10 mouse cellular contexts compared by ENCODE assay signal in the genomic region with DNA sequence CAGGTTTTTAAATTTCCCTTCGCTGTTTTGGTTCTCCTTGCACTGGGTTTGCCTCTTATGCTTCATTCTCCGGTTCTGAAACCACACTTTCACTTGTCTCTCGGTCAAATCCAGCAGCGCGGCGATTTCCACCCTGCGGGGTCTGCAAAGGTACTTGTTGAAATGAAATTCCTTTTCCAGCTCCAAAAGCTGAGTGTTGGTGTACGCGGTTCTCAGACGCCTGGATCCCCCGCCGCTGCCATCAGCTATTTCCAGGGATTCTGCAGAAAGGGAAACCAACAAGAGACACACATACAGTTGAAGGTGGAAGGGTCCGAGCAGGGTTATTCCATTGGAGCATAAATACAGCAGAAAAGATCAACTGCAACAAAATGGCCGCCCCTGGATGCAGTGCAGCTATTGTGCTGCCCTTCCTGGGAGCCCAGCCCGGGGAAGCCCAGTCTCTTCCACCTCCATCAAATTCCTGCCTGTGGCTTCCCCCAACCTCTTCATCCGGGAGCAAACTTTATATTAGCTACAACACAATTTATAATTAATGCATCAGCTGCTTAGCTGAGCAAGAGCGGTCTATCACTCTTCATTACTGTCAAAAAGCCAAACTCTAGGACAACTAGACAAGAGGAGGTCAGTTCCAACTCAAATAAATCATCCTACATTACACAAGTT. TPM values are rescaled to one million over a fixed set of nuclear protein-coding genes. Genes with fewer than 3 reads are reported as not detected.
DNase-seq lines count a peak whose midpoint lies in the region; ATAC-seq and TF ChIP-seq lines count a peak whose summit lies in the region.
"Had no signal": no experiment of that assay in that cellular context is flagged by ENCODE, and none has a peak within 500 bp of the region (broad histone marks: within the 10 kb centered on the region; RNA-seq: fewer than 3 reads in every experiment).

No protein-coding gene starts in this region.

- WGBS in heart, embryonic 15.5 days: 13% methylated on average over 17 of the region's 17 CpGs
- WGBS in hindbrain, postnatal 0 days: 3% methylated on average over 17 of the region's 17 CpGs
- WGBS in lung, postnatal 0 days: 2% methylated on average over 17 of the region's 17 CpGs

- peaks cover 18% of the 10 kb centered on the region for H3K4me1 ChIP-seq in heart, embryonic 15.5 days (replicated peaks)
- H3K4me1 ChIP-seq in hindbrain, postnatal 0 days (ENCODE audit: insufficient read depth, low read length): no peaks in the 10 kb centered on the region
- H3K4me1 ChIP-seq in lung, postnatal 0 days (ENCODE audit: insufficient read depth, low read depth, low read length): 0 out of 2 replicates have a peak, but pooled peaks cover 5% of the 10 kb centered on the region

- no peak overlapping the region for H3K9ac ChIP-seq in heart, embryonic 15.5 days
- peak overlapping the region; percentile 67 for H3K9ac ChIP-seq in hindbrain, postnatal 0 days (replicated peaks; ENCODE audit: low read length)
- peak overlapping the region; percentile 50 for H3K9ac ChIP-seq in lung, postnatal 0 days (replicated peaks; ENCODE audit: low read depth)

- H3K27me3 ChIP-seq in heart, embryonic 15.5 days: peaks cover 98% of the 10 kb centered on the region
- peaks cover 33% of the 10 kb centered on the region; the same call in 1 of the 2 replicates for H3K27me3 ChIP-seq in hindbrain, postnatal 0 days (ENCODE audit: insufficient read depth, low read length)
- peaks cover 6% of the 10 kb centered on the region; the same call in 1 of the 2 replicates for H3K27me3 ChIP-seq in lung, postnatal 0 days (replicated peaks; ENCODE audit: insufficient read depth, low read length)
- H3K27me3 ChIP-seq: Patski had no signal

- DNase-seq in heart, adult 8-10 months (ENCODE audit: low spot score): no peak
- DNase-seq in embryo, embryonic 11 days: peak; percentile 79
- DNase-seq in hindbrain, postnatal 0 days (ENCODE audit: low spot score): peak; percentile 67
- DNase-seq in lung, postnatal 0 days (ENCODE audit: low spot score): peak; percentile 88
- no peak for DNase-seq in cerebellum, adult 9-11 months
- DNase-seq in gastrocnemius, postnatal 25 days: no peak

- no peaks in the 10 kb centered on the region for H3K36me3 ChIP-seq in heart, embryonic 15.5 days
- no peaks in the 10 kb centered on the region for H3K36me3 ChIP-seq in hindbrain, postnatal 0 days (ENCODE audit: insufficient read depth, low read length)
- no peaks in the 10 kb centered on the region for H3K36me3 ChIP-seq in lung, postnatal 0 days (ENCODE audit: insufficient read depth, low read length)

- no peak for TF ChIP-seq CTCF in hindbrain, postnatal 0 days (IDR thresholded peaks at IDR 0.05; ENCODE audit: low read depth)
- TF ChIP-seq CTCF in lung, postnatal 0 days (IDR thresholded peaks at IDR 0.05): no peak

- H3K9me3 ChIP-seq in heart, embryonic 15.5 days (replicated peaks): no peaks in the 10 kb centered on the region
- no peaks in the 10 kb centered on the region for H3K9me3 ChIP-seq in hindbrain, postnatal 0 days (ENCODE audit: low read length)
- H3K9me3 ChIP-seq in lung, postnatal 0 days (ENCODE audit: low read length): no peaks in the 10 kb centered on the region

- peak overlapping the region; percentile 51 for H3K4me2 ChIP-seq in heart, embryonic 15.5 days
- H3K4me2 ChIP-seq in hindbrain, postnatal 0 days (ENCODE audit: low read depth, low read length): peak overlapping the region; percentile 93
- peak overlapping the region; percentile 70 for H3K4me2 ChIP-seq in lung, postnatal 0 days (replicated peaks; ENCODE audit: low read depth, low read length)

- ATAC-seq in heart, embryonic 15.5 days (replicated peaks; ENCODE audit: insufficient number of reproducible peaks, insufficient read depth, low FRiP score, low read depth): no peak
- no peak for ATAC-seq in hindbrain, postnatal 0 days
- peak; percentile 22 for ATAC-seq in lung, postnatal 0 days
- ATAC-seq in cerebellum, adult (ENCODE audit: insufficient number of reproducible peaks, low FRiP score, low TSS enrichment): no peak
- ATAC-seq: Patski had no signal

- 0 out of 2 replicates have a peak, but pooled peaks have one; percentile 38 for TF ChIP-seq EP300 in lung, postnatal 0 days (IDR thresholded peaks at IDR 0.05)

- H3K4me3 ChIP-seq in heart, embryonic 15.5 days: peak overlapping the region; percentile 47
- peak overlapping the region; percentile 46 for H3K4me3 ChIP-seq in hindbrain, postnatal 0 days (ENCODE audit: low read length)
- H3K4me3 ChIP-seq in lung, postnatal 0 days (ENCODE audit: low read depth, low read length): peak overlapping the region; percentile 54

- peak overlapping the region; percentile 68 for H3K27ac ChIP-seq in heart, embryonic 15.5 days
- H3K27ac ChIP-seq in hindbrain, postnatal 0 days: peak overlapping the region; percentile 89
- peak overlapping the region; percentile 79 for H3K27ac ChIP-seq in lung, postnatal 0 days (ENCODE audit: low read length)
- H3K27ac ChIP-seq: macrophage had no signal

RNA-seq across cellular contexts. Expression of gene Hoxa2, which starts 1.1 kb away (rescaled TPM):
- polyA plus RNA-seq in heart, embryonic 15.5 days (2015; fragmentation: Nextera tagmentation; extraction: Ambion mirVana): 1.2 and 3.1 TPM in 2 replicates
- under 1 TPM in 3 of 4 experiments, not detected in 1; 0.20 to 0.34 (median 0.22) TPM for total RNA-seq in heart, adult 8-10 months (2022)
- 20.3 and 24.3 TPM in 2 replicates for total RNA-seq in hindbrain, postnatal 0 days (2014; rRNA removed)
- 16.3 and 16.5 TPM in 2 replicates for polyA plus RNA-seq in hindbrain, postnatal 0 days (2015; fragmentation: Nextera tagmentation; extraction: Ambion mirVana)
- 7.2 and 8.2 TPM in 2 replicates for polyA plus RNA-seq in lung, postnatal 0 days (2015; fragmentation: Nextera tagmentation; extraction: Ambion mirVana)
- total RNA-seq in gastrocnemius, postnatal 25 days (2021): under 1 TPM; 0.28 to 0.83 TPM
- polyA plus RNA-seq: macrophage had no signal

RNA-seq across cellular contexts. Expression of gene Hoxa1, which starts 5.4 kb away (rescaled TPM):
- 0.59 and 1.1 TPM in 2 replicates for polyA plus RNA-seq in heart, embryonic 15.5 days (2015; fragmentation: Nextera tagmentation; extraction: Ambion mirVana)
- under 1 TPM in 2 of 4 experiments, not detected in 2; 0.16 to 0.19 TPM for total RNA-seq in heart, adult 8-10 months (2022)
- 1.1 and 3.7 TPM in 2 replicates for total RNA-seq in hindbrain, postnatal 0 days (2014; rRNA removed)
- 1.1 and 1.2 TPM in 2 replicates for polyA plus RNA-seq in hindbrain, postnatal 0 days (2015; fragmentation: Nextera tagmentation; extraction: Ambion mirVana)
- 0.65 and 1.0 TPM in 2 replicates for polyA plus RNA-seq in lung, postnatal 0 days (2015; fragmentation: Nextera tagmentation; extraction: Ambion mirVana)
- under 1 TPM in 1 of 2 experiments, not detected in 1; 0.21 TPM for total RNA-seq in gastrocnemius, postnatal 25 days (2021)

RNA-seq across cellular contexts. Expression of gene 5730596B20Rik, which starts 13.8 kb away (rescaled TPM):
- 0.33 and 0.68 TPM in 2 replicates for polyA plus RNA-seq in heart, embryonic 15.5 days (2015; fragmentation: Nextera tagmentation; extraction: Ambion mirVana)
- total RNA-seq in heart, adult 8-10 months (2022): under 1 TPM in 1 of 4 experiments, not detected in 3; 0.06 TPM
- 1.1 and 1.2 TPM in 2 replicates for total RNA-seq in hindbrain, postnatal 0 days (2014; rRNA removed)
- polyA plus RNA-seq in hindbrain, postnatal 0 days (2015; fragmentation: Nextera tagmentation; extraction: Ambion mirVana): 1.3 and 1.5 TPM in 2 replicates
- polyA plus RNA-seq in lung, postnatal 0 days (2015; fragmentation: Nextera tagmentation; extraction: Ambion mirVana): 1.5 and 1.6 TPM in 2 replicates
- total RNA-seq in gastrocnemius, postnatal 25 days (2021): not detected
- polyA plus RNA-seq: macrophage had no signal

RNA-seq across cellular contexts. Expression of gene Hoxa4, which starts 28.1 kb away (rescaled TPM):
- 0.43 and 0.77 TPM in 2 replicates for polyA plus RNA-seq in heart, embryonic 15.5 days (2015; fragmentation: Nextera tagmentation; extraction: Ambion mirVana)
- total RNA-seq in heart, adult 8-10 months (2022): under 1 TPM; 0.31 to 0.49 (median 0.38) TPM
- total RNA-seq in hindbrain, postnatal 0 days (2014; rRNA removed): 4.8 and 7.3 TPM in 2 replicates
- 10.5 and 12.0 TPM in 2 replicates for polyA plus RNA-seq in hindbrain, postnatal 0 days (2015; fragmentation: Nextera tagmentation; extraction: Ambion mirVana)
- 3.7 and 3.9 TPM in 2 replicates for polyA plus RNA-seq in lung, postnatal 0 days (2015; fragmentation: Nextera tagmentation; extraction: Ambion mirVana)
- total RNA-seq in gastrocnemius, postnatal 25 days (2021): 1 to 10 TPM; 2.3 to 2.8 TPM

RNA-seq across cellular contexts. Expression of gene Hoxa5, which starts 40.9 kb away (rescaled TPM):
- 2.3 and 6.3 TPM in 2 replicates for polyA plus RNA-seq in heart, embryonic 15.5 days (2015; fragmentation: Nextera tagmentation; extraction: Ambion mirVana)
- under 1 TPM; 0.41 to 0.69 (median 0.57) TPM for total RNA-seq in heart, adult 8-10 months (2022)
- 99.2 and 108 TPM in 2 replicates for total RNA-seq in hindbrain, postnatal 0 days (2014; rRNA removed)
- polyA plus RNA-seq in hindbrain, postnatal 0 days (2015; fragmentation: Nextera tagmentation; extraction: Ambion mirVana): 81.7 and 89.4 TPM in 2 replicates
- 39.7 and 40.3 TPM in 2 replicates for polyA plus RNA-seq in lung, postnatal 0 days (2015; fragmentation: Nextera tagmentation; extraction: Ambion mirVana)
- 1 to 10 TPM; 1.9 to 3.5 TPM for total RNA-seq in gastrocnemius, postnatal 25 days (2021)

Comparison
In these comparisons a context has a peak if more than half of its experiments do, and no peak if none do; other contexts are left out.
1. DNase-seq: peak in embryo, embryonic 11 days (single experiment), hindbrain, postnatal 0 days (single experiment) and lung, postnatal 0 days (single experiment); none in heart, adult 8-10 months (single experiment), cerebellum, adult 9-11 months (single experiment) and gastrocnemius, postnatal 25 days (single experiment).
2. RNA of gene Hoxa2, which starts 1.1 kb away (total RNA-seq): 20.3 to 24.3 TPM in hindbrain, postnatal 0 days; 0.28 to 0.83 TPM in gastrocnemius, postnatal 25 days and 0.20 to 0.34 TPM in heart, adult 8-10 months; every median in the first group is over 10 times any median in the second.
3. Peak in every context shown above with its lines, with median percentiles within 50 percentile points of each other: H3K27ac ChIP-seq, H3K4me2 ChIP-seq and H3K4me3 ChIP-seq.